ENCODE assay signal across 8 mouse cellular contexts in the genomic region with DNA sequence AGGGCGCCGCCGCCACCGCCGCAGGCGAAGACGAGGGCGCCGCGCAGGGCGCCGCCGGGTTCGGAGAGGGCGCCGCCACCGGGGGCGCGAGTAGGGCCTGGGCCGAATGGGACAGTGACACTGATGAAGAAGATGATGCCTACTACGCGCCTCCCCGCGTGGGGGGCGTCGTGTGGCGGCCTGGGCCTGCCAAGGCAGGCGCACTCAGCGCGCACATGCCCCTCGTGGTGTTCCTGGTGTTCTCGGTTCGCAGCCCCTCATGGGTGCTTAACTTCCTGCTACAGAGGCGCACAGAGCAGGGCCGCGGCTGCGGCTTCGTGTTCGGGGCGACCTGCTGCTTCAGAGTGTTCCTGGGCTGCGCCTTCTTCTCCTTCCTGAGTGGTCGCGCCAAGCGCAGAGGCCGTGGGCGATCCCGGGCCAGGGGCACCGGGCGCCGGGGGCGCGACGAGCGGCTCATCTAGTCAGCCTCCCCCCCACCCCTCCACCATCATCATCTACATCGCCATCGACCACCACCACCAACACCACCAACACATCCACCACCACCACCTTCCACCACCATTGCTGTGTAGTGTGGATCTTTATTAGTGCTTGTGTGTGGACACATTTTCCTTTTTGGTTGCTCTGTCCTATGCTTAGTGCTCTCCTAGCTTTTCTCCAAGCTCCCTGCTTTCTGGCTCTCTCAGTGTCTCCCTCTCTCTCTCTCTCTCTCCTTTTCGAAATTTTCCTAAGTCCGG. TPM values are rescaled to one million over a fixed set of nuclear protein-coding genes. Genes with fewer than 3 reads are reported as not detected.
DNase-seq lines count a peak whose midpoint lies in the region; ATAC-seq and TF ChIP-seq lines count a peak whose summit lies in the region.

No protein-coding gene starts in this region.

- H3K27me3 ChIP-seq in forebrain, embryonic 12.5 days: peaks cover 5% of the 10 kb centered on the region; the same call in 1 of the 2 replicates
- H3K27me3 ChIP-seq in intestine, postnatal 0 days (replicated peaks; ENCODE audit: control insufficient read depth, insufficient read depth, low read length): no peaks in the 10 kb centered on the region
- no peaks in the 10 kb centered on the region for H3K27me3 ChIP-seq in lung, postnatal 0 days (replicated peaks; ENCODE audit: insufficient read depth, low read length)
- no peaks in the 10 kb centered on the region for H3K27me3 ChIP-seq in spleen, adult 2 months (ENCODE audit: control insufficient read depth, insufficient read depth, low read length)

- peaks cover 37% of the 10 kb centered on the region for H3K4me1 ChIP-seq in forebrain, embryonic 12.5 days
- peaks cover 3% of the 10 kb centered on the region; the same call in 1 of the 2 replicates for H3K4me1 ChIP-seq in intestine, postnatal 0 days (replicated peaks; ENCODE audit: control insufficient read depth, insufficient read depth, low read length)
- H3K4me1 ChIP-seq in lung, postnatal 0 days (ENCODE audit: insufficient read depth, low read depth, low read length): peaks cover 16% of the 10 kb centered on the region; the same call in 1 of the 2 replicates
- H3K4me1 ChIP-seq in spleen, adult 2 months (ENCODE audit: control insufficient read depth, insufficient read depth, insufficient read length): peaks cover 8% of the 10 kb centered on the region

- TF ChIP-seq CTCF in left cerebral cortex, adult 2 months (IDR thresholded peaks at IDR 0.05): no peak; the same call in 1 of the 2 replicates
- peak; percentile 20; the same call in 1 of the 2 replicates for TF ChIP-seq CTCF in intestine, postnatal 0 days (IDR thresholded peaks at IDR 0.05; ENCODE audit: low read depth)
- TF ChIP-seq CTCF in lung, postnatal 0 days (IDR thresholded peaks at IDR 0.05): peak; percentile 5; the same call in 1 of the 2 replicates
- no peak for TF ChIP-seq CTCF in spleen, adult 2 months (IDR thresholded peaks at IDR 0.05; ENCODE audit: extremely low read depth, insufficient read depth, insufficient read length, insufficient replicate concordance)

- ATAC-seq in forebrain, embryonic 12.5 days (ENCODE audit: low FRiP score): peak; percentile 12
- ATAC-seq in intestine, postnatal 0 days: no peak
- no peak for ATAC-seq in lung, postnatal 0 days

- no peak for TF ChIP-seq POLR2A in spleen, adult 2 months (IDR thresholded peaks at IDR 0.05; ENCODE audit: low read depth, low read length)

- H3K27ac ChIP-seq in left cerebral cortex, adult 2 months: peak overlapping the region; percentile 95
- peak overlapping the region; percentile 99 for H3K27ac ChIP-seq in forebrain, embryonic 12.5 days
- peak overlapping the region; percentile 98 for H3K27ac ChIP-seq in intestine, postnatal 0 days (ENCODE audit: low read depth, low read length)
- H3K27ac ChIP-seq in lung, postnatal 0 days (ENCODE audit: low read length): peak overlapping the region; percentile 98
- peak overlapping the region; percentile 50 for H3K27ac ChIP-seq in spleen, adult 2 months (ENCODE audit: insufficient read depth, low read length)

- H3K36me3 ChIP-seq in forebrain, embryonic 12.5 days (replicated peaks): 0 out of 2 replicates have a peak, but pooled peaks cover 3% of the 10 kb centered on the region
- H3K36me3 ChIP-seq in intestine, postnatal 0 days (ENCODE audit: control insufficient read depth, insufficient read depth): no peaks in the 10 kb centered on the region
- no peaks in the 10 kb centered on the region for H3K36me3 ChIP-seq in lung, postnatal 0 days (ENCODE audit: insufficient read depth, low read length)
- no peaks in the 10 kb centered on the region for H3K36me3 ChIP-seq in spleen, adult 2 months (ENCODE audit: control insufficient read depth, insufficient read depth, low read length)

- peak overlapping the region; percentile 94 for H3K4me3 ChIP-seq in left cerebral cortex, adult 2 months
- H3K4me3 ChIP-seq in forebrain, embryonic 12.5 days (replicated peaks): peak overlapping the region; percentile 97
- peak overlapping the region; percentile 95 for H3K4me3 ChIP-seq in intestine, postnatal 0 days (ENCODE audit: low read depth, low read length)
- H3K4me3 ChIP-seq in lung, postnatal 0 days (ENCODE audit: low read depth, low read length): peak overlapping the region; percentile 100
- peak overlapping the region; percentile 99 for H3K4me3 ChIP-seq in spleen, adult 2 months (ENCODE audit: extremely low read depth, insufficient read depth, insufficient read length)

- TF ChIP-seq EP300 in lung, postnatal 0 days (IDR thresholded peaks at IDR 0.05): no peak

- peak overlapping the region; percentile 99 for H3K9ac ChIP-seq in forebrain, embryonic 12.5 days
- H3K9ac ChIP-seq in intestine, postnatal 0 days (ENCODE audit: low read depth, low read length): peak overlapping the region; percentile 94
- peak overlapping the region; percentile 99 for H3K9ac ChIP-seq in lung, postnatal 0 days (replicated peaks; ENCODE audit: low read depth)

- intact Hi-C loops in left cerebral cortex, adult 2 months (cut with DNase I): loop anchor here (5.0 kb wide), 1 partner anchor 528 kb away; no protein-coding TSS in a partner anchor

- H3K4me2 ChIP-seq in forebrain, embryonic 12.5 days: peak overlapping the region; percentile 70
- H3K4me2 ChIP-seq in intestine, postnatal 0 days (replicated peaks; ENCODE audit: low read depth): peak overlapping the region; percentile 94
- peak overlapping the region; percentile 69 for H3K4me2 ChIP-seq in lung, postnatal 0 days (replicated peaks; ENCODE audit: low read depth, low read length)

- DNase-seq in left cerebral cortex, adult 2 months (ENCODE audit: extremely low spot score in 1 of 2, low spot score in 2 of 2): peak; percentile 29 to 37
- DNase-seq in left cerebral cortex, adult 9 months (ENCODE audit: low spot score in 2 of 2): no peak
- DNase-seq in adipocyte (ENCODE audit: low spot score): peak; percentile 75
- DNase-seq in lung, postnatal 0 days (ENCODE audit: low spot score): no peak
- peak; percentile 39 to 51 for DNase-seq in spleen, adult 2 months (ENCODE audit: low read depth in 1 of 2, low spot score in 2 of 2)
- no peak for DNase-seq in right cerebral cortex, postnatal 14 days

- no peaks in the 10 kb centered on the region; the same call in 1 of the 2 replicates for H3K9me3 ChIP-seq in forebrain, embryonic 12.5 days
- no peaks in the 10 kb centered on the region for H3K9me3 ChIP-seq in intestine, postnatal 0 days (ENCODE audit: control insufficient read depth)
- peaks cover 3% of the 10 kb centered on the region; the same call in 1 of the 2 replicates for H3K9me3 ChIP-seq in lung, postnatal 0 days (ENCODE audit: low read length)

- 40% methylated on average over 58 of the region's 58 CpGs for WGBS in forebrain, embryonic 12.5 days
- 39% methylated on average over 54 of the region's 58 CpGs for WGBS in intestine, postnatal 0 days
- 34% methylated on average over 41 of the region's 58 CpGs for WGBS in lung, postnatal 0 days
- 38% methylated on average over 57 of the region's 58 CpGs for WGBS in spleen, adult 2 months

RNA-seq across cellular contexts. Expression of gene Gm20721, which starts 17.4 kb away (rescaled TPM):
- total RNA-seq in left cerebral cortex, adult 2 months (2021): 1 to 10 TPM; 2.3 to 2.8 TPM
- polyA plus RNA-seq in forebrain, embryonic 12.5 days (2016; fragmentation: Nextera tagmentation; extraction: Ambion mirVana): 7.1 and 7.5 TPM in 2 replicates
- polyA plus RNA-seq in intestine, postnatal 0 days (2015; fragmentation: Nextera tagmentation; extraction: Ambion mirVana): 2.7 and 3.5 TPM in 2 replicates
- 4.8 and 9.6 TPM in 2 replicates for polyA plus RNA-seq in lung, postnatal 0 days (2015; fragmentation: Nextera tagmentation; extraction: Ambion mirVana)
- polyA plus RNA-seq in spleen, adult 2 months (2012; rRNA removed): 0.09 and 0.16 TPM in 2 replicates

RNA-seq across cellular contexts. Expression of gene Gnas, which starts 45.0 kb away (rescaled TPM):
- total RNA-seq in left cerebral cortex, adult 2 months (2021): 1,000 to 10,000 TPM; 1,778 to 1,853 TPM
- 1,283 and 1,309 TPM in 2 replicates for polyA plus RNA-seq in forebrain, embryonic 12.5 days (2016; fragmentation: Nextera tagmentation; extraction: Ambion mirVana)
- 686 and 705 TPM in 2 replicates for polyA plus RNA-seq in intestine, postnatal 0 days (2015; fragmentation: Nextera tagmentation; extraction: Ambion mirVana)
- polyA plus RNA-seq in lung, postnatal 0 days (2015; fragmentation: Nextera tagmentation; extraction: Ambion mirVana): 1,238 and 1,252 TPM in 2 replicates
- polyA plus RNA-seq in spleen, adult 2 months (2012; rRNA removed): 515 and 602 TPM in 2 replicates

Comparison
In these comparisons a context has a peak if more than half of its experiments do, and no peak if none do; other contexts are left out.
1. DNase-seq: peak in left cerebral cortex, adult 2 months (2 of 2), adipocyte (single experiment) and spleen, adult 2 months (2 of 2); none in left cerebral cortex, adult 9 months (0 of 2), lung, postnatal 0 days (single experiment) and right cerebral cortex, postnatal 14 days (single experiment).
2. CTCF ChIP-seq: peak in intestine, postnatal 0 days (single experiment) and lung, postnatal 0 days (single experiment); none in left cerebral cortex, adult 2 months (single experiment) and spleen, adult 2 months (single experiment).
3. Peak in every context shown above with its lines, with median percentiles within 50 percentile points of each other: H3K27ac ChIP-seq, H3K4me3 ChIP-seq, H3K4me2 ChIP-seq and H3K9ac ChIP-seq.